Mouse (Mus musculus): ENCODE measurements around the gene Olfr60. TPM values are rescaled to one million over a fixed set of nuclear protein-coding genes. Genes with fewer than 3 reads are reported as not detected.

Gene Olfr60
- polyA plus RNA-seq (2012) = not detected in 2 replicates

GRCm38 (mm10) chr7:140361571-140361970 lies at the start of gene Olfr60:
Gene Olfr60, minus strand, starts transcription at chr7:140361671.
- TF ChIP-seq TAL1 (IDR thresholded peaks at IDR 0.05; ENCODE audit: low read length) (no peak), GATA1 (IDR thresholded peaks at IDR 0.05; ENCODE audit: low read length) (no peak)
- Histone ChIP-seq H3K4me1 (ENCODE audit: control insufficient read depth) (no peaks in the 10 kb centered on the region), H3K4me3 (replicated peaks) (no peak within 1 kb of the TSS), H3K9me3 (ENCODE audit: control insufficient read depth, low read length) (no peaks in the 10 kb centered on the region), H3K27me3 (ENCODE audit: control insufficient read depth) (no peaks in the 10 kb centered on the region), H3K36me3 (ENCODE audit: control insufficient read depth) (no peaks in the 10 kb centered on the region)

GRCm38 (mm10) chr7:140402818-140403217 lies 41.3 kb upstream of the Olfr60 start, which contains the start of gene Olfr531:
Gene Olfr531, minus strand, starts transcription at chr7:140402918.
- Histone ChIP-seq H3K27me3 (ENCODE audit: control insufficient read depth) (no peaks in the 10 kb centered on the region), H3K9me3 (ENCODE audit: control insufficient read depth, low read length) (peaks cover 2% of the 10 kb centered on the region; the same call in 1 of the 2 replicates), H3K36me3 (ENCODE audit: control insufficient read depth) (no peaks in the 10 kb centered on the region), H3K4me1 (ENCODE audit: control insufficient read depth) (no peaks in the 10 kb centered on the region), H3K4me3 (replicated peaks) (no peak within 1 kb of the TSS)
- no peak for TF ChIP-seq GATA1 (IDR thresholded peaks at IDR 0.05; ENCODE audit: low read length)
- no peak for TF ChIP-seq TAL1 (IDR thresholded peaks at IDR 0.05; ENCODE audit: low read length)

- no peaks in the 10 kb centered on the region for H3K36me3 ChIP-seq (ENCODE audit: control insufficient read depth)
These were observed 15.4 kb upstream of the Olfr60 start for GRCm38 (mm10) chr7:140376911-140377310.

GRCm38 (mm10) chr7:140376231-140376630 lies 14.8 kb upstream of the Olfr60 start, which contains the start of gene Olfr530:
Gene Olfr530, minus strand, starts transcription at chr7:140376331.
- Histone ChIP-seq H3K36me3 (ENCODE audit: control insufficient read depth) (no peaks in the 10 kb centered on the region), H3K27me3 (ENCODE audit: control insufficient read depth) (no peaks in the 10 kb centered on the region), H3K9me3 (ENCODE audit: control insufficient read depth, low read length) (no peaks in the 10 kb centered on the region), H3K4me3 (replicated peaks) (no peak within 1 kb of the TSS), H3K4me1 (ENCODE audit: control insufficient read depth) (no peaks in the 10 kb centered on the region)
- TF ChIP-seq GATA1 (IDR thresholded peaks at IDR 0.05; ENCODE audit: low read length) = no peak
- TF ChIP-seq TAL1 (IDR thresholded peaks at IDR 0.05; ENCODE audit: low read length) = no peak

More at GRCm38 (mm10) chr7:140376911-140377310, 15.4 kb upstream of the Olfr60 start:
- Histone ChIP-seq H3K9me3 (ENCODE audit: control insufficient read depth, low read length) (no peaks in the 10 kb centered on the region), H3K4me3 (replicated peaks) (no peak overlapping the region), H3K27me3 (ENCODE audit: control insufficient read depth) (no peaks in the 10 kb centered on the region), H3K4me1 (ENCODE audit: control insufficient read depth) (no peaks in the 10 kb centered on the region)
- TF ChIP-seq TAL1 (IDR thresholded peaks at IDR 0.05; ENCODE audit: low read length) (no peak), GATA1 (IDR thresholded peaks at IDR 0.05; ENCODE audit: low read length) (no peak)

- Histone ChIP-seq H3K36me3 (ENCODE audit: control insufficient read depth) (no peaks in the 10 kb centered on the region), H3K4me3 (replicated peaks) (no peak overlapping the region), H3K4me1 (ENCODE audit: control insufficient read depth) (no peaks in the 10 kb centered on the region), H3K9me3 (ENCODE audit: control insufficient read depth, low read length) (no peaks in the 10 kb centered on the region), H3K27me3 (ENCODE audit: control insufficient read depth) (no peaks in the 10 kb centered on the region)
- TF ChIP-seq GATA1 (IDR thresholded peaks at IDR 0.05; ENCODE audit: low read length) (no peak), TAL1 (IDR thresholded peaks at IDR 0.05; ENCODE audit: low read length) (no peak)
These were observed 12.8 kb upstream of the Olfr60 start for GRCm38 (mm10) chr7:140374300-140374699.

- H3K4me3 ChIP-seq (replicated peaks) = no peak within 1 kb of the TSS
- no peaks in the 10 kb centered on the region for H3K4me1 ChIP-seq (ENCODE audit: control insufficient read depth)
- no peaks in the 10 kb centered on the region for H3K36me3 ChIP-seq (ENCODE audit: control insufficient read depth)
- H3K9me3 ChIP-seq (ENCODE audit: control insufficient read depth, low read length) = no peaks in the 10 kb centered on the region; the same call in 1 of the 2 replicates
- TF ChIP-seq GATA1 (IDR thresholded peaks at IDR 0.05; ENCODE audit: low read length) = no peak
- no peak for TF ChIP-seq TAL1 (IDR thresholded peaks at IDR 0.05; ENCODE audit: low read length)
- no peaks in the 10 kb centered on the region for H3K27me3 ChIP-seq (ENCODE audit: control insufficient read depth)
These were observed 27.8 kb downstream of the Olfr60 start, which contains the start of gene Olfr527 for GRCm38 (mm10) chr7:140333717-140334116. Gene Olfr527, plus strand, starts transcription at chr7:140334017.

GRCm38 (mm10) chr7:140329766-140330304 lies 31.6 kb downstream of the Olfr60 start:
- no peaks in the 10 kb centered on the region for H3K9me3 ChIP-seq (ENCODE audit: control insufficient read depth, low read length)
- no peak for TF ChIP-seq GATA1 (IDR thresholded peaks at IDR 0.05; ENCODE audit: low read length)
- TF ChIP-seq TAL1 (IDR thresholded peaks at IDR 0.05; ENCODE audit: low read length) = no peak
- H3K4me1 ChIP-seq (ENCODE audit: control insufficient read depth) = no peaks in the 10 kb centered on the region
- no peaks in the 10 kb centered on the region for H3K36me3 ChIP-seq (ENCODE audit: control insufficient read depth)
- H3K27me3 ChIP-seq (ENCODE audit: control insufficient read depth) = no peaks in the 10 kb centered on the region
- H3K4me3 ChIP-seq (replicated peaks) = no peak overlapping the region

GRCm38 (mm10) chr7:140321135-140321534 lies 40.3 kb downstream of the Olfr60 start:
- H3K36me3 ChIP-seq (ENCODE audit: control insufficient read depth) = no peaks in the 10 kb centered on the region
- peaks cover 2% of the 10 kb centered on the region; the same call in 1 of the 2 replicates for H3K9me3 ChIP-seq (ENCODE audit: control insufficient read depth, low read length)
- H3K27me3 ChIP-seq (ENCODE audit: control insufficient read depth) = no peaks in the 10 kb centered on the region
- H3K4me1 ChIP-seq (ENCODE audit: control insufficient read depth) = no peaks in the 10 kb centered on the region
- TF ChIP-seq TAL1 (IDR thresholded peaks at IDR 0.05; ENCODE audit: low read length) = no peak
- no peak for TF ChIP-seq GATA1 (IDR thresholded peaks at IDR 0.05; ENCODE audit: low read length)
- H3K4me3 ChIP-seq (replicated peaks) = no peak overlapping the region

- H3K9me3 ChIP-seq (ENCODE audit: control insufficient read depth, low read length) = peaks cover 2% of the 10 kb centered on the region; the same call in 1 of the 2 replicates
- no peak within 1 kb of the TSS for H3K4me3 ChIP-seq (replicated peaks)
- no peaks in the 10 kb centered on the region for H3K36me3 ChIP-seq (ENCODE audit: control insufficient read depth)
- TF ChIP-seq GATA1 (IDR thresholded peaks at IDR 0.05; ENCODE audit: low read length) = no peak
- TF ChIP-seq TAL1 (IDR thresholded peaks at IDR 0.05; ENCODE audit: low read length) = no peak
- no peaks in the 10 kb centered on the region for H3K27me3 ChIP-seq (ENCODE audit: control insufficient read depth)
- H3K4me1 ChIP-seq (ENCODE audit: control insufficient read depth) = no peaks in the 10 kb centered on the region
These were observed 40.9 kb downstream of the Olfr60 start, which contains the start of gene Olfr525 for GRCm38 (mm10) chr7:140320558-140320957. Gene Olfr525, plus strand, starts transcription at chr7:140320858.
